Mouse (Mus musculus) left cerebral cortex, adult 18-20 months (tissue): Measurements from ENCODE around the gene Olfr1009. TPM values are rescaled to one million over a fixed set of nuclear protein-coding genes. Genes with fewer than 3 reads are reported as not detected.
A peak's percentile ranks its signal among the peaks of the same experiment; 100 is the strongest.
"Not testable (repeated sequence)": the region's sequence is repeated elsewhere in the genome, so short reads cannot be mapped to it uniquely, and the experiment has no call there.

Experiments
- DNase-seq, 2 experiments: peaks; one replicate each; pipeline ENCODE4 v3.0.0; 2021 to 2022; ENCODE audit warnings: low spot score in 2 of 2, mixed read lengths in 1 of 2
- long read RNA-seq, 2 experiments: library from polyadenylated mRNA; stranded (forward); transcript quantifications; one replicate each; pipeline ENCODE4 v2.0.0; 2021
- total RNA-seq, 2 experiments: library from RNA; stranded (reverse); gene quantifications; 2 replicates each; pipeline ENCODE4 v1.2.3; 2021

Olfr1009 gene
- not detected for total RNA-seq
- long read RNA-seq, experiment 1, result 0 reads
- long read RNA-seq, experiment 2, result 0 reads

- DNase-seq, result no peak
These were observed at the start of gene Olfr1009 for GRCm38 (mm10) chr2:85715119-85715518. Gene Olfr1009 (plus strand): TSS chr2:85715419.

- DNase-seq, result no peak
These were observed 36.6 kb upstream of the Olfr1009 start, which contains the start of gene Olfr1006 for GRCm38 (mm10) chr2:85678667-85679066. Gene Olfr1006 (minus strand): TSS chr2:85678767.

GRCm38 (mm10) chr2:85689131-85689530 lies 26.1 kb upstream of the Olfr1009 start, which contains the start of gene Olfr1008:
Gene Olfr1008 (plus strand): TSS chr2:85689431.
- DNase-seq, result no peak

GRCm38 (mm10) chr2:85710680-85711079 lies 4.5 kb upstream of the Olfr1009 start:
- not testable (repeated sequence) for DNase-seq

- DNase-seq, result no peak
These were observed 4.1 kb upstream of the Olfr1009 start for GRCm38 (mm10) chr2:85711159-85711558.

DNA sequence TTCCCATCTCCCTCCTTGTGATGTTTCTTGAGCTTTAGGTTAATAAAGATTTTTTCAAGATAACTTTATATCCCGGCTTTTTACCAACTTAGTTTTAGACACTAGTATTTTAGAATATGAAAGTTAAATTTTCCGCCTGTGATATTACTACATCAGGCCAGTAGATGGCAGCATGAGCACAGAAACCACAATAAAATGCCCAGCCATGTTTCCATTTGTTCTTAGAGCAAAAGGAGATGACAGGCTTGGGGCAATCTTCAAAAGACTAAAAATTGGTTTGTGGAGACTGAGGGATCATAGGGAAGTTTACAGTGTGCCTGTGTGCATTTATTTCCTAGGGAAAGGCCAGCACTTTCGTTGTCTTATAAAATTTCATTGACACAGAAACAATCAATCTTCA lies 10.6 kb downstream of the Olfr1009 start:
- DNase-seq, result peak; percentile 18 to 20

DNA sequence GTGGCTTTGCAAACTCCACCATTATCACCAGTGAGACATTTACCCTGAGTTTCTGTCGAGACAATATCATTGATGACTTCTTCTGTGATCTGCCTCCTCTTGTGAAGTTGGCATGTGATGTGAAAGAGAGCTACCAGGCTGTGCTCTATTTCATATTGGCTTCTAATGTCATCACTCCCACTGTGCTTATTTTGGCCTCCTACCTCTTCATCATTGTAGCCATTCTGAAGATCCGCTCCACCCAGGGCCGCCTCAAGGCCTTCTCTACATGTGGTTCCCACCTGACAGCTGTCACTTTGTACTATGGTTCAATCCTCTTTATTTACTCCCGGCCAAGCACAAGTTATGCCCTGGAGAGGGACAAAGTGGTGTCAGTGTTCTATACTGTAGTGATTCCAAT lies 38.6 kb downstream of the Olfr1009 start:
- no peak for DNase-seq

GRCm38 (mm10) chr2:85762666-85763065 lies 47.4 kb downstream of the Olfr1009 start, which contains the start of gene Olfr1012:
Gene Olfr1012 (minus strand): TSS chr2:85762766.
- DNase-seq, result no peak

- DNase-seq, result no peak
These were observed 51.6 kb downstream of the Olfr1009 start, which contains the start of gene Olfr1013 for GRCm38 (mm10) chr2:85766798-85767197. Gene Olfr1013 (plus strand): TSS chr2:85767098.

DNA sequence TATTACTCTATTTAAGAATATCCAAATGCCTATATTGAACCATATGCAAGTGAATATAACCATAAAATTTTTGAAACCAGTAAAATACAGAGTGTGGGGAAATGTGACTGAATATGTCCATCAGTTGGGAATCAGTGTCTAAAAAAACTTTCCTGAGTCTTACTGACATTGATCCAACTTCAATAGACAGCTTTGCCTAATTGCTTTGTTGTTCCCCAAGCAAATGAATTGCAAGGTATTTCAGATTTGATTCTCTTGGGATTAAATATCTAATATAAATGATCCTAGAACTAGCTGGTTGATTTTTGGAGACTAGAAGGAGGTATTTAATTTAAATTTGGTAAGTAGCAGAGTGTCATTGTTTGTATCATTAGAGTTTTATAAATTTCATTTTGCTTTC lies 57.2 kb downstream of the Olfr1009 start, which contains the start of gene Olfr1014:
Gene Olfr1014 (plus strand): TSS at position 301 of the 400 bp plus-strand sequence.
- no peak for DNase-seq

Other genes starting within 250 kb of the Olfr1009 start
- gene 4833423E24Rik, start 196.4 kb upstream of the Olfr1009 start, total RNA-seq, result not detected
- gene Olfr996, start 136.2 kb upstream of the Olfr1009 start, total RNA-seq, result not detected
- not detected for gene Olfr998, start 126.5 kb upstream of the Olfr1009 start, total RNA-seq
- gene Olfr1000, start 103.5 kb upstream of the Olfr1009 start, total RNA-seq, result not detected
- not detected for gene Olfr1002, start 64.7 kb upstream of the Olfr1009 start, total RNA-seq
- gene Olfr154, start 51.0 kb upstream of the Olfr1009 start, total RNA-seq, result not detected
- not detected for gene Olfr1006, start 36.7 kb upstream of the Olfr1009 start, total RNA-seq
- not detected for gene Olfr1008, start 26.0 kb upstream of the Olfr1009 start, total RNA-seq
- not detected for gene Olfr1012, start 47.3 kb downstream of the Olfr1009 start, total RNA-seq
- not detected for gene Olfr1013, start 51.7 kb downstream of the Olfr1009 start, total RNA-seq
- not detected for gene Olfr1014, start 57.3 kb downstream of the Olfr1009 start, total RNA-seq
- gene Olfr1015, start 66.6 kb downstream of the Olfr1009 start, total RNA-seq, result not detected
- gene Olfr1016, start 87.1 kb downstream of the Olfr1009 start, total RNA-seq, result not detected
- gene Olfr1018, start 103.1 kb downstream of the Olfr1009 start, total RNA-seq, result not detected
- gene Olfr1019, start 130.1 kb downstream of the Olfr1009 start, total RNA-seq, result not detected
- gene Olfr1020, start 131.6 kb downstream of the Olfr1009 start, total RNA-seq, result not detected
- gene Olfr1022, start 153.2 kb downstream of the Olfr1009 start, total RNA-seq, result not detected
- not detected for gene Olfr1023, start 170.2 kb downstream of the Olfr1009 start, total RNA-seq
- gene Olfr1024, start 189.6 kb downstream of the Olfr1009 start, total RNA-seq, result not detected
- gene Olfr1025-ps1, start 199.8 kb downstream of the Olfr1009 start, total RNA-seq, result not detected
- gene Olfr1026, start 206.1 kb downstream of the Olfr1009 start, total RNA-seq, result not detected
- gene Olfr1028, start 235.0 kb downstream of the Olfr1009 start, total RNA-seq, result not detected